Mouse (Mus musculus) olfactory bulb, adult 2 months (tissue): ENCODE measurements around the gene Sall2.

Experiments
- CTCF ChIP-seq: fragments of 200-500 bp; IDR thresholded peaks from 2 replicates; pipeline ENCODE4 v1.5.1; 2012; ENCODE audit warnings: low read depth, mild to moderate bottlenecking, low read length, moderate library complexity; ENCODE audit not compliant: insufficient read depth
- POLR2A ChIP-seq: fragments of 200-500 bp; IDR thresholded peaks from 2 replicates; pipeline ENCODE4 v1.6.1; 2012; ENCODE audit warnings: mild to moderate bottlenecking, low read depth, low read length, moderate library complexity; ENCODE audit not compliant: insufficient read depth

DNA sequence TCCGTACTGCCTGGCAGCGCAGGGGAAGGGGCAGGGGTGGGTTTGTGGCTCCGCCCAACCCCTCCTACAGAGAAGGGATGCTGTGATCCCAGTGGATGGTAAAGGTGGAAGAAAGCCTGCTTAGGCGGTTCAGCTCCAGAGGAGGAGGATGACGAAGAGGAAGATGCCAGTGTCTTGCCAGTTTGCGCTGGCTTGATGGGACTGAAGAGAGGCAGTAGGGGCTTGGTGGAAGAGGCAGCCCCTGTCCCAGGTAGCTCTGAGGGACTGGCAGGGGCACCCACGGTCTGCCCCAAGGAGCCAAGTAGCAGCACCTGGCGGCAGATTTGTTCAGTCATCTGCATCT, 13.8 kb downstream of the Sall2 start:
- no peak for TF ChIP-seq CTCF
- no peak for TF ChIP-seq POLR2A
